Mouse (Mus musculus) T-helper 17 cell (primary cell): Measurements from ENCODE around the gene Nrg4.
"Not testable (repeated sequence)": the region's sequence is repeated elsewhere in the genome, so short reads cannot be mapped to it uniquely, and the experiment has no call there.

Source experiments
- in situ Hi-C, 2 experiments: fragments of 300-600 bp; cut with MboI, MseI; formaldehyde crosslinking; loops; 1 replicate in 1 of 2; 2 replicates in 1 of 2; pipeline ENCODE4 v1.15.1; 2025; ENCODE audit warnings: high pct_unique_total_duplicates in 2 of 2

Nrg4 gene

GRCm38 (mm10) chr9:55255056-55255455 is 71.6 kb downstream of the Nrg4 start:
- in situ Hi-C loops = no loop called here

- in situ Hi-C loops = loop anchor here in 1 of 2 experiments (5.0 kb wide), 1 partner anchor 58 kb away; no protein-coding TSS in a partner anchor
These were observed 72.8 kb downstream of the Nrg4 start for GRCm38 (mm10) chr9:55253849-55254248.

- in situ Hi-C loops = loop anchor here in 1 of 2 experiments (5.0 kb wide), 1 partner anchor 60 kb away; no protein-coding TSS in a partner anchor
These were observed 74.5 kb downstream of the Nrg4 start for GRCm38 (mm10) chr9:55252097-55252496.

- in situ Hi-C loops = loop anchor here in 1 of 2 experiments (5.0 kb wide), 1 partner anchor 62 kb away; no protein-coding TSS in a partner anchor
These were observed 75.9 kb downstream of the Nrg4 start for GRCm38 (mm10) chr9:55250595-55251247.

GRCm38 (mm10) chr9:55248465-55248864 is 78.2 kb downstream of the Nrg4 start:
- in situ Hi-C loops = no loop called here

- in situ Hi-C loops = no loop called here
These were observed 79.7 kb downstream of the Nrg4 start for GRCm38 (mm10) chr9:55246918-55247317.

GRCm38 (mm10) chr9:55246440-55246839 is 80.2 kb downstream of the Nrg4 start:
- in situ Hi-C loops = no loop called here

- in situ Hi-C loops = not testable (repeated sequence)
These were observed 81.4 kb downstream of the Nrg4 start for GRCm38 (mm10) chr9:55245057-55245750.

GRCm38 (mm10) chr9:55244079-55244478 is 82.6 kb downstream of the Nrg4 start:
- in situ Hi-C loops = no loop called here

GRCm38 (mm10) chr9:55243280-55243679 is 83.4 kb downstream of the Nrg4 start:
- in situ Hi-C loops = no loop called here

GRCm38 (mm10) chr9:55241863-55242685 is 84.6 kb downstream of the Nrg4 start:
- in situ Hi-C loops = no loop called here

- in situ Hi-C loops = no loop called here
These were observed 85.8 kb downstream of the Nrg4 start for GRCm38 (mm10) chr9:55240852-55241251.

- in situ Hi-C loops = no loop called here
These were observed 90.1 kb downstream of the Nrg4 start for GRCm38 (mm10) chr9:55236235-55237165.

GRCm38 (mm10) chr9:55233076-55233475 is 93.6 kb downstream of the Nrg4 start:
- in situ Hi-C loops = not testable (repeated sequence)

- in situ Hi-C loops = no loop called here
These were observed 94.1 kb downstream of the Nrg4 start for GRCm38 (mm10) chr9:55232586-55232985.

GRCm38 (mm10) chr9:55232110-55232509 is 94.5 kb downstream of the Nrg4 start:
- in situ Hi-C loops = no loop called here

- in situ Hi-C loops = no loop called here
These were observed 95.1 kb downstream of the Nrg4 start for GRCm38 (mm10) chr9:55231544-55231943.

GRCm38 (mm10) chr9:55229010-55229409 is 97.6 kb downstream of the Nrg4 start:
- in situ Hi-C loops = no loop called here

- in situ Hi-C loops = no loop called here
These were observed 98.5 kb downstream of the Nrg4 start for GRCm38 (mm10) chr9:55228149-55228548.

- in situ Hi-C loops = no loop called here
These were observed 100.4 kb downstream of the Nrg4 start for GRCm38 (mm10) chr9:55226251-55226650.

- in situ Hi-C loops = no loop called here
These were observed 101.4 kb downstream of the Nrg4 start for GRCm38 (mm10) chr9:55225165-55225737.
